Mouse (Mus musculus): ENCODE results near the gene Ager.

DNA sequence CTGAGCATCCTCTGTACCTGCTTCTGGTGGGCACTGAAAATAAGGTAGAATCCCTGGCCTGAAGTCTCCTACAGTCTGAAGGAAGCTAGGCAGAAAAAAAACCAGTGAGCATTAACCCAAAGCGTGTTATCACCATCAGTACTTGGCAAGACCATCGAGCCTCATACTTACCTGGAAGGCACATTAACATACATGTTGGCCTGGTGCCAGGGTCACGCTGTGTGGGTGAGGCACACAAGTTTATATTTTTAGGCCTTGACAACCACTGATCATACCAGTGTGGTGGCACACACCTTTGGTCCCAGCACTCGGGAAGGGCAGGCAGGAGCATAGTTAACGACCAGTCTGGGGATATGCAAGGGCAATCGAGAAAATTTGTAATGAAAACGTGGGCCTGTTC is 10.3 kb downstream of the Ager start:
- no peak for TF ChIP-seq TCF12 (IDR thresholded peaks at IDR 0.05; ENCODE audit: insufficient read depth, poor library complexity, severe bottlenecking)
- no peak for TF ChIP-seq CEBPB (IDR thresholded peaks at IDR 0.05; ENCODE audit: insufficient read depth, poor library complexity, severe bottlenecking)
- no peak for TF ChIP-seq POLR2A (IDR thresholded peaks at IDR 0.05; ENCODE audit: insufficient read length, low read depth)
- TF ChIP-seq MYOG (IDR thresholded peaks at IDR 0.05; ENCODE audit: control insufficient read depth in 1 of 3, insufficient read depth in 1 of 3, insufficient read length in 2 of 3, low read depth in 2 of 3), result no peak
- no peak for TF ChIP-seq E2F4 (IDR thresholded peaks at IDR 0.05; ENCODE audit: insufficient read depth)
- no peak for TF ChIP-seq USF1 (IDR thresholded peaks at IDR 0.05; ENCODE audit: low read depth)
- no peak for TF ChIP-seq MAX (IDR thresholded peaks at IDR 0.05; ENCODE audit: low read depth)
- no peak for TF ChIP-seq REST (IDR thresholded peaks at IDR 0.05; ENCODE audit: insufficient read depth, insufficient read length)
- no peak for TF ChIP-seq POLR2AphosphoS2 (IDR thresholded peaks at IDR 0.05; ENCODE audit: insufficient read length, low read depth)
- no peak for TF ChIP-seq SRF (IDR thresholded peaks at IDR 0.05; ENCODE audit: control insufficient read depth, insufficient read length, low read depth)
